Mouse (Mus musculus) myocyte (in vitro differentiated cells): ENCODE results near the gene Ccdc182.

Experiments
- MYOD1 ChIP-seq, 3 experiments: IDR thresholded peaks; one replicate each; pipeline ENCODE4 v1.6.1; 2011; ENCODE audit warnings: control low read depth in 2 of 3, low read depth in 2 of 3, mild to moderate bottlenecking in 2 of 3, moderate library complexity in 1 of 3; ENCODE audit not compliant: insufficient read length in 2 of 3, control insufficient read depth in 1 of 3
- POLR2A ChIP-seq: IDR thresholded peaks from one replicate; pipeline ENCODE4 v1.6.1; 2011; ENCODE audit warnings: low read depth, mild to moderate bottlenecking, control low read depth, moderate library complexity; ENCODE audit not compliant: insufficient read length
- POLR2AphosphoS2 ChIP-seq: IDR thresholded peaks from one replicate; pipeline ENCODE4 v1.6.1; 2011; ENCODE audit warnings: low read depth, control low read depth; ENCODE audit not compliant: insufficient read length

DNA sequence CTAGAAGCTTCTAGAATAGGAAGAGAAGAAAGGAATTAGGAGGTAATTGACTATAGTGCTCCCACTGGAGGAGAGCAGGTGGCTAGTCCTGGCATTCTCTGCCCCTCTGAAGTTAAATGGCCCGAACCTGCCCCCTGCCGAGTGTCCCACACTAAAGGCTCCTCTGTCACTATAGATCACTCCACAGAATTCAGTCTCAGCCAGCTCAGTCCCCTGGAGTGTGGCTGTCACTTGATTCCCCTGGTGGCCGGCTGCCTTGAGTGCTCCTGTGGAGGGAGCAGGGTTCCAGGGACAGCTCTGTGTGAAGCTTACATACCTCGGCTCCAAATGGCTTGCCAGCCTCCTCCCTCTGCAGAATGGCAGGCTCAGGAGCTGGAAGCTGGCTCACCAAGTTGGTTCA lies 33.2 kb downstream of the Ccdc182 start:
- TF ChIP-seq POLR2A (no peak), POLR2AphosphoS2 (no peak), MYOD1 (IDR thresholded peaks at IDR 0.05; ENCODE audit: control insufficient read depth in 1 of 3, insufficient read length in 2 of 3, low read depth in 2 of 3) (no peak)
